Mouse (Mus musculus) thymus, adult 18-20 months (tissue): ENCODE results near the gene Frat2.

ENCODE experiments used
- DNase-seq, 2 experiments: peaks; one replicate each; pipeline ENCODE4 v3.0.0; 2022; ENCODE audit warnings: mixed read lengths in 2 of 2

Gene Frat2

GRCm38 (mm10) chr19:41842706-41843105 is 5.2 kb downstream of the Frat2 start:
- DNase-seq, result no peak

GRCm38 (mm10) chr19:41842196-41842595 is 5.7 kb downstream of the Frat2 start:
- no peak for DNase-seq

GRCm38 (mm10) chr19:41841105-41841750 is 6.7 kb downstream of the Frat2 start:
- DNase-seq, result no peak

- no peak for DNase-seq
Measured at GRCm38 (mm10) chr19:41839685-41840084, 8.2 kb downstream of the Frat2 start.

- no peak for DNase-seq
Measured at GRCm38 (mm10) chr19:41838808-41839207, 9.1 kb downstream of the Frat2 start.

- no peak for DNase-seq
Measured at GRCm38 (mm10) chr19:41837917-41838261, 10.0 kb downstream of the Frat2 start.

GRCm38 (mm10) chr19:41837194-41837916 is 10.6 kb downstream of the Frat2 start:
- DNase-seq, result no peak

GRCm38 (mm10) chr19:41836719-41837118 is 11.2 kb downstream of the Frat2 start:
- DNase-seq, result no peak

- no peak for DNase-seq
Measured at GRCm38 (mm10) chr19:41835816-41836215, 12.1 kb downstream of the Frat2 start.

GRCm38 (mm10) chr19:41835407-41835806 is 12.5 kb downstream of the Frat2 start:
- DNase-seq, result no peak

- DNase-seq, result no peak
Measured at GRCm38 (mm10) chr19:41832501-41833201, 15.3 kb downstream of the Frat2 start.

- DNase-seq, result no peak
Measured at GRCm38 (mm10) chr19:41831718-41832391, 16.1 kb downstream of the Frat2 start.

GRCm38 (mm10) chr19:41831101-41831570 is 16.8 kb downstream of the Frat2 start:
- no peak for DNase-seq

GRCm38 (mm10) chr19:41830106-41831031 is 17.6 kb downstream of the Frat2 start:
- peak; percentile 80 to 81 for DNase-seq

- peak; percentile 77 to 84 for DNase-seq
Measured at GRCm38 (mm10) chr19:41829381-41830105, 18.4 kb downstream of the Frat2 start, which contains the start of gene Frat1. Gene Frat1, plus strand, starts transcription at chr19:41829970.

- no peak for DNase-seq
Measured at GRCm38 (mm10) chr19:41828941-41829340, 19.0 kb downstream of the Frat2 start.

- DNase-seq, result no peak
Measured at GRCm38 (mm10) chr19:41826529-41826928, 21.4 kb downstream of the Frat2 start.

GRCm38 (mm10) chr19:41824950-41825349 is 23.0 kb downstream of the Frat2 start:
- no peak for DNase-seq

GRCm38 (mm10) chr19:41822589-41822988 is 25.3 kb downstream of the Frat2 start:
- no peak for DNase-seq

- no peak for DNase-seq
Measured at GRCm38 (mm10) chr19:41821436-41821835, 26.5 kb downstream of the Frat2 start.

GRCm38 (mm10) chr19:41818749-41819148 is 29.2 kb downstream of the Frat2 start:
- DNase-seq, result no peak
